Mouse (Mus musculus) heart, postnatal 14 days (tissue): ENCODE measurements at regions not wholly inside any gene's neighbourhood (a gene's known extent, or its start where the extent isn't known, plus 50 kb on each side); places are given as distances from the start of the nearest gene placed in this dataset.

Experiments
- DNase-seq, 2 experiments: peaks; one replicate each; pipeline ENCODE4 v3.0.0; 2021 to 2022
- intact Hi-C: fragments of 180-260 bp; cut with DNase I; formaldehyde crosslinking; loops from one replicate; pipeline ENCODE4 v1.15.1; 2025

- DNase-seq = no peak
- intact Hi-C loops = no loop called here
Observed at GRCm38 (mm10) chr11:50547776-50548175, 54.1 kb upstream of the Adamts2 start.

- DNase-seq = peak; percentile 24 to 50
- intact Hi-C loops = no loop called here
Observed at GRCm38 (mm10) chr11:50546456-50547144, 55.3 kb upstream of the Adamts2 start.

- DNase-seq = no peak
- intact Hi-C loops = no loop called here
Observed at GRCm38 (mm10) chr11:50545421-50545820, 56.5 kb upstream of the Adamts2 start.

GRCm38 (mm10) chr11:50540136-50540535 is 61.7 kb upstream of the Adamts2 start:
- intact Hi-C loops = no loop called here
- DNase-seq = peak; percentile 42 to 50

GRCm38 (mm10) chr11:50534266-50534665 is 67.6 kb upstream of the Adamts2 start:
- DNase-seq = no peak
- intact Hi-C loops = no loop called here

- DNase-seq = no peak
- intact Hi-C loops = no loop called here
Observed at GRCm38 (mm10) chr11:50527923-50528322, 74.0 kb upstream of the Adamts2 start.

- DNase-seq = no peak
- intact Hi-C loops = no loop called here
Observed at GRCm38 (mm10) chr11:50520162-50520561, 81.7 kb upstream of the Adamts2 start.

- DNase-seq = no peak
- intact Hi-C loops = no loop called here
Observed at GRCm38 (mm10) chr11:50507882-50508281, 77.0 kb upstream of the Rufy1 start.

GRCm38 (mm10) chr11:50507498-50507824 is 76.5 kb upstream of the Rufy1 start:
- intact Hi-C loops = no loop called here
- no peak for DNase-seq

- DNase-seq = no peak
- intact Hi-C loops = no loop called here
Observed at GRCm38 (mm10) chr11:50506820-50507497, 76.0 kb upstream of the Rufy1 start.

- DNase-seq = no peak
- intact Hi-C loops = no loop called here
Observed at GRCm38 (mm10) chr11:50501352-50501751, 70.4 kb upstream of the Rufy1 start.

GRCm38 (mm10) chr11:50493123-50493476 is 62.2 kb upstream of the Rufy1 start:
- intact Hi-C loops = no loop called here
- DNase-seq = no peak

- intact Hi-C loops = no loop called here
- no peak for DNase-seq
Observed at GRCm38 (mm10) chr11:50492399-50493122, 61.6 kb upstream of the Rufy1 start.

- intact Hi-C loops = no loop called here
- DNase-seq = no peak
Observed at GRCm38 (mm10) chr11:50483821-50484220, 52.9 kb upstream of the Rufy1 start.

- DNase-seq = no peak
- intact Hi-C loops = no loop called here
Observed at GRCm38 (mm10) chr11:50483116-50483515, 52.2 kb upstream of the Rufy1 start.

- no peak for DNase-seq
Observed at GRCm38 (mm10) chr11:50482607-50483006, 51.7 kb upstream of the Rufy1 start.

More at GRCm38 (mm10) chr11:50482607-50483006, 51.7 kb upstream of the Rufy1 start:
- intact Hi-C loops = no loop called here
